Mouse (Mus musculus) CH12.LX (cell line): ENCODE measurements at regions not wholly inside any gene's neighbourhood (a gene's known extent, or its start where the extent isn't known, plus 50 kb on each side); places are given as distances from the start of the nearest gene placed in this dataset.

ENCODE experiments used
- DNase-seq: peaks from one replicate; pipeline ENCODE4 v3.0.0-alpha.2; 2013; ENCODE audit errors: extremely low read depth
- H3K27ac ChIP-seq: 2 replicates; pipeline ENCODE4 v1.5.1; 2012; ENCODE audit warnings: low read depth, mild to moderate bottlenecking, control low read depth, moderate library complexity; ENCODE audit not compliant: insufficient read depth
- H3K27me3 ChIP-seq: replicated peaks from 2 replicates; pipeline ENCODE3; 2012; ENCODE audit warnings: inconsistent platforms
- H3K36me3 ChIP-seq, 2 experiments: replicated peaks in 1 of 2; 2 replicates each; pipeline versions ENCODE3 to v1.6.1; 2012; ENCODE audit warnings: inconsistent platforms in 1 of 2, low read length in 1 of 2, mild to moderate bottlenecking in 1 of 2, mixed read lengths in 1 of 2, moderate library complexity in 1 of 2; ENCODE audit not compliant: control insufficient read depth in 1 of 2, insufficient read depth in 1 of 2
- H3K4me1 ChIP-seq, 2 experiments: 2 replicates each; pipeline ENCODE4 v1.6.1; 2012; ENCODE audit warnings: inconsistent platforms in 1 of 2, moderate library complexity in 1 of 2; ENCODE audit not compliant: insufficient read depth in 2 of 2, control insufficient read depth in 1 of 2
- H3K4me2 ChIP-seq: 2 replicates; pipeline ENCODE4 v1.6.1; 2012; ENCODE audit warnings: low read depth, mild to moderate bottlenecking, control low read depth; ENCODE audit not compliant: poor library complexity, insufficient read depth, severe bottlenecking
- H3K4me3 ChIP-seq, 3 experiments: fragments of 150-350 bp in 1 of 3; sonication (generic) in 1 of 3; replicated peaks in 1 of 3; 2 replicates each; pipeline versions ENCODE3 to v1.5.1; 2011 to 2012; ENCODE audit warnings: low read depth in 2 of 3, low read length in 2 of 3, mild to moderate bottlenecking in 2 of 3, moderate library complexity in 2 of 3, control low read depth in 1 of 3, improper control_type of control experiment in 1 of 3, inconsistent platforms in 1 of 3, mixed read lengths in 1 of 3; ENCODE audit not compliant: poor library complexity in 1 of 3
- H3K79me2 ChIP-seq: replicated peaks from 2 replicates; pipeline ENCODE4 v1.6.1; 2012; ENCODE audit warnings: mild to moderate bottlenecking, moderate library complexity; ENCODE audit not compliant: control insufficient read depth, poor library complexity, insufficient read depth, severe bottlenecking; ENCODE audit errors: extremely low read depth
- H3K9ac ChIP-seq: 2 replicates; pipeline ENCODE4 v1.6.1; 2012; ENCODE audit warnings: low read depth, mild to moderate bottlenecking, control low read depth, moderate library complexity; ENCODE audit not compliant: insufficient read depth
- H3K9me3 ChIP-seq: replicated peaks from 2 replicates; pipeline ENCODE3; 2012; ENCODE audit warnings: low read length, inconsistent platforms, mixed read lengths
- BHLHE40 ChIP-seq: IDR thresholded peaks from 2 replicates; pipeline ENCODE4 v1.6.1; 2011; ENCODE audit warnings: mild to moderate bottlenecking, low read depth, low read length, improper control_type of control experiment
- CHD1 ChIP-seq: IDR thresholded peaks from 2 replicates; pipeline ENCODE4 v1.6.1; 2012; ENCODE audit warnings: low read depth, low read length, improper control_type of control experiment, inconsistent platforms
- EP300 ChIP-seq: IDR thresholded peaks from 2 replicates; pipeline ENCODE4 v1.6.1; 2011; ENCODE audit warnings: low read length, improper control_type of control experiment
- GABPA ChIP-seq: IDR thresholded peaks from 2 replicates; pipeline ENCODE4 v1.6.1; 2012; ENCODE audit warnings: low read depth, low read length, improper control_type of control experiment, inconsistent platforms; ENCODE audit not compliant: insufficient replicate concordance
- IRF4 ChIP-seq: IDR thresholded peaks from 2 replicates; pipeline ENCODE4 v1.6.1; 2014; ENCODE audit warnings: low read depth, mild to moderate bottlenecking, inconsistent platforms, low read length, improper control_type of control experiment
- JUND ChIP-seq: conservative IDR thresholded peaks from 2 replicates; pipeline ENCODE4 v1.6.1; 2011; ENCODE audit warnings: low read depth, low read length, improper control_type of control experiment
- MAFK ChIP-seq: IDR thresholded peaks from 2 replicates; pipeline ENCODE4 v1.6.1; 2011; ENCODE audit warnings: low read length, improper control_type of control experiment; ENCODE audit not compliant: insufficient replicate concordance
- PAX5 ChIP-seq: IDR thresholded peaks from 2 replicates; pipeline ENCODE4 v1.6.1; 2012; ENCODE audit warnings: low read length, inconsistent platforms, mixed read lengths
- POLR2A ChIP-seq: IDR thresholded peaks from 2 replicates; pipeline ENCODE4 v1.6.1; 2011; ENCODE audit warnings: low read depth, mild to moderate bottlenecking, improper control_type of control experiment, low read length
- RCOR1 ChIP-seq: conservative IDR thresholded peaks from 2 replicates; pipeline ENCODE4 v1.6.1; 2012; ENCODE audit warnings: low read depth, mild to moderate bottlenecking, inconsistent platforms, low read length, improper control_type of control experiment
- TBP ChIP-seq: conservative IDR thresholded peaks from 2 replicates; pipeline ENCODE4 v1.6.1; 2011; ENCODE audit warnings: low read depth, low read length, improper control_type of control experiment
- UBTF ChIP-seq: IDR thresholded peaks from 2 replicates; pipeline ENCODE4 v1.6.1; 2012; ENCODE audit warnings: low read depth, mild to moderate bottlenecking, inconsistent platforms, low read length, improper control_type of control experiment, moderate library complexity
- ZKSCAN1 ChIP-seq: IDR thresholded peaks from 2 replicates; pipeline ENCODE4 v1.6.1; 2012; ENCODE audit warnings: low read depth, inconsistent platforms, low read length, improper control_type of control experiment, borderline replicate concordance
- ZNF384 ChIP-seq: IDR thresholded peaks from 2 replicates; pipeline ENCODE4 v1.6.1; 2012; ENCODE audit warnings: low read depth, low read length, improper control_type of control experiment, inconsistent platforms
- dilution Hi-C: fragments of 300-500 bp; cut with MboI; formaldehyde crosslinking; loops from 2 replicates; pipeline ENCODE4 v1.14.3; 2020; ENCODE audit warnings: low sequenced_read_pairs; ENCODE audit not compliant: extremely low pct_unique_long_range_greater_than_20kb, extremely low pct_ligation_motif_present
- in situ Hi-C: fragments of 300-500 bp; cut with MboI; formaldehyde crosslinking; loops from 3 replicates; pipeline ENCODE4 v1.14.3; 2019; ENCODE audit warnings: low sequenced_read_pairs, low pct_ligation_motif_present, low pct_unique_long_range_greater_than_20kb, mixed read lengths

- no peak for DNase-seq
- H3K4me3 ChIP-seq: no peak overlapping the region
- no peak overlapping the region for H3K27ac ChIP-seq
- H3K79me2 ChIP-seq: no peaks in the 10 kb centered on the region
- dilution Hi-C loops: no loop called here
- H3K4me2 ChIP-seq: no peak overlapping the region
- H3K27me3 ChIP-seq: no peaks in the 10 kb centered on the region
- TF ChIP-seq EP300: no peak
- TF ChIP-seq GABPA: no peak
- TF ChIP-seq MAFK: no peak
- no peak for TF ChIP-seq TBP
- no peak for TF ChIP-seq RCOR1
- TF ChIP-seq UBTF: no peak
- no peak for TF ChIP-seq ZKSCAN1
- no peak for TF ChIP-seq PAX5
- no peak for TF ChIP-seq BHLHE40
- TF ChIP-seq POLR2A: no peak
- TF ChIP-seq CHD1: no peak
- no peak for TF ChIP-seq ZNF384
- in situ Hi-C loops: no loop called here
- no peaks in the 10 kb centered on the region for H3K36me3 ChIP-seq
- H3K4me1 ChIP-seq: no peaks in the 10 kb centered on the region
- peaks cover 64% of the 10 kb centered on the region for H3K9me3 ChIP-seq
- H3K9ac ChIP-seq: no peak overlapping the region
These were observed 66.0 kb upstream of the Dab1 start for GRCm38 (mm10) chr4:103553188-103553587.

- dilution Hi-C loops: no loop called here
- in situ Hi-C loops: no loop called here
- H3K4me3 ChIP-seq: no peak overlapping the region
- no peaks in the 10 kb centered on the region for H3K27me3 ChIP-seq
- H3K36me3 ChIP-seq: no peaks in the 10 kb centered on the region
- TF ChIP-seq JUND: no peak
- no peak for TF ChIP-seq IRF4
- TF ChIP-seq UBTF: no peak
- no peak for DNase-seq
- H3K27ac ChIP-seq: no peak overlapping the region
- H3K9me3 ChIP-seq: peaks cover 62% of the 10 kb centered on the region
- H3K79me2 ChIP-seq: no peaks in the 10 kb centered on the region
- H3K4me2 ChIP-seq: no peak overlapping the region
- no peak overlapping the region for H3K9ac ChIP-seq
- no peaks in the 10 kb centered on the region for H3K4me1 ChIP-seq
These were observed 64.6 kb upstream of the Dab1 start for GRCm38 (mm10) chr4:103554597-103554996.
